Mouse (Mus musculus): ENCODE data around the gene Fgd6. TPM values are rescaled to one million over a fixed set of nuclear protein-coding genes. Genes with fewer than 3 reads are reported as not detected.

Gene Fgd6
- polyA plus RNA-seq, 1 experiment: 2.0 TPM

DNA sequence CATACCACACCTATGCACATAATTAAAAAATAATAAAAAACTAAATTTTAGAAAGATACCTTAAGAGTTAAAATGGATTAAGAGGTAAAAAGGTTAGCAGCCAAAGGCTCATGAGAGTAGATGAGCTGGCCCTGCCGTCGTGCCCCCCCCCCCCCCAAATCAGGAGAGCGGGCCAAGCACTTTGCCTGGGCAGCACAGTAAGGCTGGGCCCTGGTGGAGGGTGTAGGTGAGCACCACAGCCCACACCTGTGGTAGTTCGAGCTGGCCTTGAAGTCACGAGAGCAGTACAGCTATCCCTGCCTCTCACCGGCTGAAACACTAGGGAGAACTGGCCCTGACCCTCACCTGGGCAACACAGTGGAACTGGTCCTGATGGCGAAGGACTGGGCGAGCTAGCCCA, 10.7 kb upstream of the Fgd6 start:
- Histone ChIP-seq H3K36me3 (ENCODE audit: control insufficient read depth, insufficient read depth, low read length) (no peaks in the 10 kb centered on the region), H3K27me3 (ENCODE audit: control insufficient read depth, insufficient read depth, low read length) (no peaks in the 10 kb centered on the region), H3K27ac (ENCODE audit: control insufficient read depth, insufficient read depth, low read length) (no peak overlapping the region), H3K4me1 (replicated peaks; ENCODE audit: control insufficient read depth, insufficient read depth, low read length) (no peaks in the 10 kb centered on the region), H3K4me3 (ENCODE audit: control insufficient read depth, insufficient read depth, low read length) (no peak overlapping the region)
- TF ChIP-seq POLR2A (IDR thresholded peaks at IDR 0.05; ENCODE audit: control insufficient read depth, extremely low read depth, insufficient read depth, low read length, poor library complexity) (no peak), CTCF (IDR thresholded peaks at IDR 0.05; ENCODE audit: borderline replicate concordance, control insufficient read depth, extremely low read depth, insufficient read depth, low read length, poor library complexity) (no peak)
- WGBS: 96% methylated on average over 8 of the region's 8 CpGs
- DNase-seq: no peak

DNA sequence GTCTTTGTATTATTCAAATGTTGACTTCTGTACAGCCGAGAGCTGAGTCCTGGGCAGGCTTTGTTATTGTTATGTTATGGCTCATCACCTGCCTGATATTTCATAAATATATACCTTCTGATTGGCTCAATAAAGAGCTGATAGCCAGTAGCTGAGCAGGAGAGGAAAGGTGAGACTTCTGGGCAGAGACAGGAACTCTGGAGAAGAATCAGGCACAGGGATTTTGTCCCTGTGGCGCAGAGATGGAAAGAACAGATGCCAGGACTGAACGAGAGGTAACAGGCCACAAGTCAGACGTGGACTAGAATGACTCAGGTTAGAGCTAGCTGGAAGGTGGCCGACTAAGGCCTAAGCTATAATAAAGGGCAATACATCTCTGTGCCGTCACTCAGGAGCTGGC, 7.3 kb upstream of the Fgd6 start:
- H3K4me1 ChIP-seq (replicated peaks; ENCODE audit: control insufficient read depth, insufficient read depth, low read length): no peaks in the 10 kb centered on the region
- no peaks in the 10 kb centered on the region for H3K36me3 ChIP-seq (ENCODE audit: control insufficient read depth, insufficient read depth, low read length)
- no peak overlapping the region for H3K27ac ChIP-seq (ENCODE audit: control insufficient read depth, insufficient read depth, low read length)
- WGBS: 95% methylated on average over 6 of the region's 6 CpGs
- no peaks in the 10 kb centered on the region for H3K27me3 ChIP-seq (ENCODE audit: control insufficient read depth, insufficient read depth, low read length)
- no peak for DNase-seq
- no peak overlapping the region for H3K4me3 ChIP-seq (ENCODE audit: control insufficient read depth, insufficient read depth, low read length)
- TF ChIP-seq POLR2A (IDR thresholded peaks at IDR 0.05; ENCODE audit: control insufficient read depth, extremely low read depth, insufficient read depth, low read length, poor library complexity) (no peak), CTCF (IDR thresholded peaks at IDR 0.05; ENCODE audit: borderline replicate concordance, control insufficient read depth, extremely low read depth, insufficient read depth, low read length, poor library complexity) (no peak)

DNA sequence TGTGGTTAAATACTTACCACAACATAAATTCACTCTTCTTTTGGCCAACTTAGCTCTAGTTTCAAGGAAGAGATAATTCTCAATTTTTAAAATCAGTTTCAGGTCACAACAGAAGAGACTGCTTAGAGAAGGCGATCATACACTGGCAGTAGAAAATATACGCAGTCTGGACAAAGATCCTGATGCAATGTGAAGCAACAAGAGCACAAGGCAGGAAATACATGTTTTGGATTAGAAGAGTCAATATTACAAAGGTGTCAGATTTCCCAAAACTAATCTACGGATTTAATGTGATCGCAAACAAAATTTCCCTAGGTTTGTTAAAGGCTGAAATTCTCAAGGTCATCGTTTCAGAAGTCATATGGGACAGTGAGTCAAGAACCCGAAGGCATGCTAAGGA, 4.6 kb upstream of the Fgd6 start:
- Histone ChIP-seq H3K4me1 (replicated peaks; ENCODE audit: control insufficient read depth, insufficient read depth, low read length) (peaks cover 3% of the 10 kb centered on the region), H3K27ac (ENCODE audit: control insufficient read depth, insufficient read depth, low read length) (no peak overlapping the region), H3K27me3 (ENCODE audit: control insufficient read depth, insufficient read depth, low read length) (no peaks in the 10 kb centered on the region), H3K4me3 (ENCODE audit: control insufficient read depth, insufficient read depth, low read length) (no peak overlapping the region), H3K36me3 (ENCODE audit: control insufficient read depth, insufficient read depth, low read length) (no peaks in the 10 kb centered on the region)
- TF ChIP-seq CTCF (IDR thresholded peaks at IDR 0.05; ENCODE audit: borderline replicate concordance, control insufficient read depth, extremely low read depth, insufficient read depth, low read length, poor library complexity) (no peak), POLR2A (IDR thresholded peaks at IDR 0.05; ENCODE audit: control insufficient read depth, extremely low read depth, insufficient read depth, low read length, poor library complexity) (no peak)
- WGBS: 97% methylated on average over 6 of the region's 6 CpGs
- no peak for DNase-seq

DNA sequence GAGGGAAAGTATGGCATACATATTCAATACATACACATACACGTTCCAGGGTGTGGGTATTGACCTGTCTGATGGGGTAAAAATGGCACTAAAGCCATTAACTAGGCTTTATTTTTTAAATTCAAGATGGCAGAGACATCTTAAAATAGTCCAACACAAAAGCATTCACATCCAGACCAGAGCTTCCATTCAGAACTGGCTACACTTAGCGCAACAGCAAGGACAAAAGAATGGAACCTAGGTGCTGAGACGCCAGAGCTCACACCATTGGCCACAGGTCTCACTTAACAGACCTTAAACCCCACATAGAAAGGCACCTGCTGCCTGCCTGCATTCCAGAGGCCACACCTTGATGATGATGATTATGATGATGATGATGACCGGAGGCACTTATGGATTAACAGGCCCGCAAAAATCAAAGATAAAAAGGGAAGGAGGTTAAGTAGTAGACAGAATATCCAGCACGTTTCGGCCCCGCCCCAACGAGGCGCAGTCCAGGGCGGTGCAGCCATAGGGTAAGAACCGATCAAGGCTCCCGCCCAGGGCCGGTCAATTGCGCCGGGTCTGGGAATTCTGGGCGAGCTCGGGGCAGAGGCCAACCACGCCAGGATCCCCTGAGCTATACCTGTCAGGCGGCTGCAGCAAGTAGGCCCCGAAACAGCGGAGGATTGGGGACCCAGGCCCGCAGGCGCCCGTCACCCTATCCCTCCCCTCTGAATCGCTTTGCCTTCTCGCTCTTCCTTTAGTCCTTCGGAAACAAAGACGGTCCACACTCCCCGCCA, 734 bp upstream of the Fgd6 start:
- TF ChIP-seq POLR2A (IDR thresholded peaks at IDR 0.05; ENCODE audit: control insufficient read depth, extremely low read depth, insufficient read depth, low read length, poor library complexity) (no peak), CTCF (IDR thresholded peaks at IDR 0.05; ENCODE audit: borderline replicate concordance, control insufficient read depth, extremely low read depth, insufficient read depth, low read length, poor library complexity) (no peak)
- peaks cover 5% of the 10 kb centered on the region for H3K4me1 ChIP-seq (replicated peaks; ENCODE audit: control insufficient read depth, insufficient read depth, low read length)
- WGBS: 3% methylated on average over 30 of the region's 30 CpGs
- no peak for DNase-seq
- no peaks in the 10 kb centered on the region for H3K36me3 ChIP-seq (ENCODE audit: control insufficient read depth, insufficient read depth, low read length)
- no peaks in the 10 kb centered on the region for H3K27me3 ChIP-seq (ENCODE audit: control insufficient read depth, insufficient read depth, low read length)
- H3K4me3 ChIP-seq (ENCODE audit: control insufficient read depth, insufficient read depth, low read length): peak overlapping the region; percentile 72
- H3K27ac ChIP-seq (ENCODE audit: control insufficient read depth, insufficient read depth, low read length): no peak overlapping the region

DNA sequence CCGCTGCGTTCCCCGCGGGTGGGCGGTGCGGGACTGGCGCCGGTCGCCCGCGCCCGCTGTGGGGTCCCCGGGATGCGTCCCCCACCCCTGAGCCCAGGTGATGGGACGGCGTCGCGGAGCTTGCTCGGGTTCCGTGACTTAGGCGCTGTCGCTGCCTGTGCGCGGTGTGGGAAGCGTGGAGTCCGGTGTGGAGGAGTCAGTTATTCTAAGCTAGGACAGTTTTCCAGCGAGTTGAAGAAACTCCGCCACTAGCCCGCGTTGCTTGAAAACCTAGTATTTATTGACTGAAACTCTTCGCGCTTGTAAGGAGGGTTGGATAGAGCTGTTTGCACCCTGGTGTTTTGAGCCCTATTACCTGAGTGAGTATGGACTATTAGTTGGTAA, 566 bp downstream of the Fgd6 start:
- under 1% methylated on average over 32 of the region's 32 CpGs for WGBS
- no peak for DNase-seq
- TF ChIP-seq POLR2A (IDR thresholded peaks at IDR 0.05; ENCODE audit: control insufficient read depth, extremely low read depth, insufficient read depth, low read length, poor library complexity) (no peak), CTCF (IDR thresholded peaks at IDR 0.05; ENCODE audit: borderline replicate concordance, control insufficient read depth, extremely low read depth, insufficient read depth, low read length, poor library complexity) (no peak)
- H3K27me3 ChIP-seq (ENCODE audit: control insufficient read depth, insufficient read depth, low read length): no peaks in the 10 kb centered on the region
- no peak overlapping the region for H3K27ac ChIP-seq (ENCODE audit: control insufficient read depth, insufficient read depth, low read length)
- H3K4me3 ChIP-seq (ENCODE audit: control insufficient read depth, insufficient read depth, low read length): peak overlapping the region; percentile 67
- H3K36me3 ChIP-seq (ENCODE audit: control insufficient read depth, insufficient read depth, low read length): no peaks in the 10 kb centered on the region
- H3K4me1 ChIP-seq (replicated peaks; ENCODE audit: control insufficient read depth, insufficient read depth, low read length): peaks cover 5% of the 10 kb centered on the region

DNA sequence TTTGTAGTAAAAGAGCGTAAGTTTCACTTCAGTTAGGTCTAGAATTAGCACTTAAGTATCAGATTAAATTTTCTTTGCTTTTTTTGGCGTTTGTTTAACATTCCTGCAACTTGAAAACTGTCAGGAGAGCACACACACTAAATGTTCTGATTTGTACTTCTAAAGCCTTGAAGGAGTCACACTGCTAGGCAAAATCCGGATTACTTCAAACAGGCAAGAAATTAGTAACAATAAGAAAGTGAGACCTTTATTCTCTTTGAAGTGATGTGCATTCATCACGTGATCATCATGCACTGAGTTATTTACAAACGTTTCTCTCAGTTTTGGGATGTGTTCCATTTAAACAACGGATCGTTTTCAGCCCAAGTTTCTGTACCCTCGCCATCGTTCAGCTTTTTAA, 1.4 kb downstream of the Fgd6 start:
- Histone ChIP-seq H3K27me3 (ENCODE audit: control insufficient read depth, insufficient read depth, low read length) (no peaks in the 10 kb centered on the region), H3K4me3 (ENCODE audit: control insufficient read depth, insufficient read depth, low read length) (no peak overlapping the region), H3K36me3 (ENCODE audit: control insufficient read depth, insufficient read depth, low read length) (no peaks in the 10 kb centered on the region), H3K4me1 (replicated peaks; ENCODE audit: control insufficient read depth, insufficient read depth, low read length) (peaks cover 5% of the 10 kb centered on the region), H3K27ac (ENCODE audit: control insufficient read depth, insufficient read depth, low read length) (no peak overlapping the region)
- TF ChIP-seq CTCF (IDR thresholded peaks at IDR 0.05; ENCODE audit: borderline replicate concordance, control insufficient read depth, extremely low read depth, insufficient read depth, low read length, poor library complexity) (no peak), POLR2A (IDR thresholded peaks at IDR 0.05; ENCODE audit: control insufficient read depth, extremely low read depth, insufficient read depth, low read length, poor library complexity) (no peak)
- DNase-seq: no peak
- 24% methylated on average over 9 of the region's 9 CpGs for WGBS
